Mouse (Mus musculus) heart, adult 2 months (tissue): ENCODE measurements around the gene Ly6f.

ENCODE experiments used
- CTCF ChIP-seq: fragments of 200-600 bp; IDR thresholded peaks from 2 replicates; pipeline ENCODE4 v1.8.1; 2022; ENCODE audit warnings: antibody characterized with exemption, mild to moderate bottlenecking, moderate library complexity
- EP300 ChIP-seq: fragments of 200-500 bp; IDR thresholded peaks from 2 replicates; pipeline ENCODE4 v1.6.1; 2011; ENCODE audit warnings: low read depth, low read length, control low read depth; ENCODE audit not compliant: insufficient read depth
- POLR2A ChIP-seq: fragments of 200-500 bp; IDR thresholded peaks from 2 replicates; pipeline ENCODE4 v1.6.1; 2011; ENCODE audit warnings: mild to moderate bottlenecking, low read depth, low read length, control low read depth; ENCODE audit not compliant: insufficient read depth

- TF ChIP-seq POLR2A, result no peak
- no peak for TF ChIP-seq CTCF
- no peak for TF ChIP-seq EP300
These were observed 24.2 kb downstream of the Ly6f start for GRCm38 (mm10) chr15:75292377-75292776.
